Mouse (Mus musculus) thymus, adult 2 months (tissue): ENCODE results near the gene Gan.

Source experiments
- CTCF ChIP-seq: fragments of 200-500 bp; IDR thresholded peaks from 2 replicates; pipeline ENCODE4 v1.5.1; 2012; ENCODE audit warnings: mild to moderate bottlenecking, control low read depth, low read length, moderate library complexity, borderline replicate concordance; ENCODE audit not compliant: control insufficient read depth, poor library complexity, insufficient read depth; ENCODE audit errors: extremely low read depth
- POLR2A ChIP-seq: fragments of 200-500 bp; IDR thresholded peaks from 2 replicates; pipeline ENCODE4 v1.6.1; 2012; ENCODE audit warnings: mild to moderate bottlenecking, low read length, control low read depth, moderate library complexity; ENCODE audit not compliant: control insufficient read depth, poor library complexity, insufficient read depth; ENCODE audit errors: extremely low read depth

DNA sequence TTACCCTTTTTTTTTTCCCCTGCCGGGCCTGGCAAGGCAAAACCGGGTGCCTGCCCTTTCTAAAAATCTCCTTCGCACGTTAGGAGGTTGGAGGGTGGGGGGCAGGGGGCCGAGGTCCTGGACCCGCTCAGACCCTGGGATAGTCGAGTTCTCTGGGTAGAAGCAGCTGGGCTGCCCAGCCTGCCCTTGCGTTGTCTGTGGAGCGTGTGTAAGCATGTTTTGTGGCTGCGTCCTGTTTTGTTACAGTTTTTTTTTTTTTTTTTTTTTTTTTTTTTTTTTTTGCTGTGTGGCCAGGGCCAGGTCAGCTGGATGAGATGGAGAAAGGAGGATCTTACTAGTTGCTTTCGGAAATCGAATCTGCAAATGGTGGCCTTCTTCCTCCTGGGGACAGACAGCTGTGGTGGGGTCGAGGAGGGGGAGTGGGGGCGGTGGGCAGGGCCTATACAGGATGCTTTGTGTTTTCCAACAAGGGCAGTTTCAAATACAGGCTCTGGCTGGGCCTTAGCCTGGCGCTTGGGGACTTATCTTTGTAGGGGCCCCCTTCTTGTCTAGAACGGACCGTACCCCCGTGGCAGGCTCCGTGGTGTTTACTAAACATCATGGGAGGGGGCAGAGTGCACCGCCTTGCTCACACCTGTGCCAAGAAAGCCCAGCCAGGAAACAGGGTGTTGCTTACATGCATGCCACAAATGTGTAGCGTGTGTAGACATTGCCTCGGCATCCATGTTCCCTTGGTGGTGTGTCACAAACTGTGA, 100.1 kb downstream of the Gan start:
- TF ChIP-seq POLR2A: no peak
- no peak for TF ChIP-seq CTCF
